20 mouse cellular contexts compared by ENCODE assay signal in the genomic region with DNA sequence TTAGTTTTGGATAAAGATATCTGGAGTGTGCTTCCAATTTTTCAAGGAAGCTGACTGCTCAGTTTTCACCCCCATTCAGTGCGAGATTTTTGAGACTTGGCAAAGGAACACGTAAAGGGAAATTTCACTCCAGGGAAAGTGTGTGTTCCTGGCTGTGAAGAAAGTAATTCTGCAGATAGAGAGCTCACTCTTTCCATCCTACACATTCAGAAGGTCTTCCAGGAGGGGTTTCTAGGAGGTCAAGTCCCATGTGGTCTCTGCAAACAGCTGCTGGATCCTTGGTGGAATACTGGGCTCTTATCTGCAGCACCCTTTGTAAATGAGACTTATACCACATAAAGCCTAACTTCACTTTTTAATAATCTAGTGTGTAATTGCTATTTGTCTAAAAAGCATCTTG.
"Had no signal": no experiment of that assay in that cellular context is flagged by ENCODE, and none has a peak within 500 bp of the region (broad histone marks: within the 10 kb centered on the region; RNA-seq: fewer than 3 reads in every experiment).

No protein-coding gene starts in this region.

- H3K4me2 ChIP-seq: limb, embryonic 15.5 days; liver, embryonic 11.5 days; lung, embryonic 14.5 days; midbrain, embryonic 12.5 days; neural tube, embryonic 13.5 days had no signal

- H3K9ac ChIP-seq: limb, embryonic 15.5 days; liver, embryonic 14.5 days; liver, postnatal 0 days; lung, embryonic 14.5 days; midbrain, embryonic 12.5 days; neural tube, embryonic 13.5 days had no signal

- H3K4me3 ChIP-seq: layer of hippocampus, adult 2 months; limb, embryonic 15.5 days; midbrain, embryonic 12.5 days; myocyte; neural tube, embryonic 13.5 days had no signal

- H3K27me3 ChIP-seq: limb, embryonic 15.5 days; midbrain, embryonic 12.5 days; neural tube, embryonic 13.5 days had no signal

- DNase-seq: kidney, adult 2 months; kidney, postnatal 25 days; layer of hippocampus, adult 9-11 months; liver, postnatal 0 days; lung, embryonic 14.5 days; retina, postnatal 1 day; right cerebral cortex, postnatal 4 days; thymus, postnatal 25 days had no signal

- ATAC-seq: liver, postnatal 0 days; lung, postnatal 0 days; midbrain, embryonic 16.5 days had no signal

- H3K36me3 ChIP-seq: limb, embryonic 15.5 days; midbrain, embryonic 12.5 days; neural tube, embryonic 13.5 days had no signal

- H3K4me1 ChIP-seq: limb, embryonic 15.5 days; midbrain, embryonic 12.5 days; neural tube, embryonic 13.5 days had no signal

- H3K9me3 ChIP-seq: limb, embryonic 15.5 days; midbrain, embryonic 12.5 days; neural tube, embryonic 13.5 days had no signal

- H3K27ac ChIP-seq: kidney, postnatal 0 days; layer of hippocampus, adult 2 months; limb, embryonic 15.5 days; liver, embryonic 14.5 days; macrophage; midbrain, embryonic 12.5 days; neural tube, embryonic 13.5 days; stomach, postnatal 0 days had no signal
